Mouse (Mus musculus) T-cell, adult 66 days (primary cell): ENCODE measurements around the gene Acvr1c. TPM values are rescaled to one million over a fixed set of nuclear protein-coding genes. Genes with fewer than 3 reads are reported as not detected.

Experiments used
- total RNA-seq, 2 experiments: library from RNA; stranded (reverse); gene quantifications; 3 replicates in 1 of 2; 4 replicates in 1 of 2; pipeline ENCODE4 v1.2.4; 2023

Gene Acvr1c
- under 1 TPM in 1 of 2 experiments, not detected in 1; 0.23 TPM for total RNA-seq

DNA sequence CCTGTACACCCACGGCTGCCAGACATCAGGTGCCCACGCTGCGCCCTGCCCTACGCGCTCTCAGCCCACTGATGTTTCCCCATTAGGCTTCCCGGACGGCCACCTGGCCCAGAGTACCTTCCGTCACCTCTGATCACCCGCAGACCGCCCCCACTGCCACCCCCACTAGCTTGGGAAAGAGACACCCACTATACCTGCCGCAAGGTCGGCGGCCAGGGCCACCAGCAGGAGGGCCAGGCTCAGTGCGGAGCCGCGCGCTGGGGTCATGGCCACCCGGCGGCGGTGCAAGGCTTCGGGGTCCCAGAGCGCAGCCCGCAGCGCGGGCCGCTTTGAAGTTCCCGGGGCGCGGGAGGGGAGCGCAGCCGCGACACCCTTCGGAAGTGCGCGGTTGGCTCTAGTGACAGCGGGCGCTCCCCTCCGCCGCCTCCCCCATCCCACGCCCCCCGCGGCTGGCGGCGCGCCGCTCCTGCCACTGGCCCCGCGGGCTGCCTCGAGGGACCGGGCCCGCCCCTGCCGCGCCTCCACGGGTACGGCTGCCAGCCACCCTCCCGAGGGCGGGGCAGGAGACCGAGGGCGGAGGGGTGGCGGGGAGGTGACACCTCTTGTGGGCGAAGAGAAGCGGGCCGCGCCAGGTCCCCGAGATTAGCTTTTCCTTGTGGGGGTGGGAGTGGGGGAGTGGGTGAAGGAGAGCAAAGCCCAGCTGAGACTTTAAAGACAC is at the start of gene Acvr1c:
Acvr1c (minus strand) TSS at position 482 of the 718 bp plus-strand sequence.

Other genes with a start within 250 kb of the Acvr1c start
- gene Cytip, start 162.4 kb downstream of the Acvr1c start, total RNA-seq = 100 to 1,000 TPM; 693 to 722 TPM
- gene Gm17409, start 112.2 kb upstream of the Acvr1c start, total RNA-seq = not detected
- gene Acvr1, start 209.3 kb upstream of the Acvr1c start, total RNA-seq = under 1 TPM; 0.35 to 0.62 TPM
- not detected for gene Upp2, start 209.4 kb upstream of the Acvr1c start, total RNA-seq